Mouse (Mus musculus) C2C12 (cell line): ENCODE results near the gene Tulp2. TPM values are rescaled to one million over a fixed set of nuclear protein-coding genes. Genes with fewer than 3 reads are reported as not detected.
A peak's percentile ranks its signal among the peaks of the same experiment; 100 is the strongest.

Experiments used
- H3K27me3 ChIP-seq: one replicate; pipeline ENCODE4 v1.6.1; 2011; ENCODE audit not compliant: control insufficient read depth, insufficient read depth, insufficient read length
- H3K36me3 ChIP-seq: one replicate; pipeline ENCODE4 v1.6.1; 2011; ENCODE audit not compliant: control insufficient read depth, insufficient read depth
- H3K4me3 ChIP-seq: one replicate; pipeline ENCODE4 v1.5.1; 2011; ENCODE audit warnings: mild to moderate bottlenecking, control low read depth; ENCODE audit not compliant: poor library complexity, insufficient read depth, severe bottlenecking
- H3K79me2 ChIP-seq: one replicate; pipeline ENCODE4 v1.6.1; 2011; ENCODE audit not compliant: control insufficient read depth, insufficient read depth
- H3K79me3 ChIP-seq: one replicate; pipeline ENCODE4 v1.6.1; 2011; ENCODE audit warnings: low read depth, control low read depth
- H3ac ChIP-seq: one replicate; pipeline ENCODE3; 2011; ENCODE audit warnings: low read depth; ENCODE audit not compliant: control insufficient read depth, insufficient read length
- CEBPB ChIP-seq: IDR thresholded peaks from one replicate; pipeline ENCODE4 v1.6.1; 2011; ENCODE audit warnings: low read depth, mild to moderate bottlenecking, control low read depth, moderate library complexity
- CTCF ChIP-seq: IDR thresholded peaks from one replicate; pipeline ENCODE4 v1.5.1; 2011; ENCODE audit not compliant: control insufficient read depth, insufficient read depth, insufficient read length
- FOSL1 ChIP-seq: IDR thresholded peaks from one replicate; pipeline ENCODE4 v1.8.0; 2011; ENCODE audit warnings: mild to moderate bottlenecking, low read length; ENCODE audit not compliant: poor library complexity, insufficient read depth, severe bottlenecking
- MAX ChIP-seq: IDR thresholded peaks from one replicate; pipeline ENCODE4 v1.6.1; 2011; ENCODE audit warnings: mild to moderate bottlenecking, control low read depth
- MYOD1 ChIP-seq: IDR thresholded peaks from one replicate; pipeline ENCODE4 v1.6.1; 2011; ENCODE audit warnings: low read depth; ENCODE audit not compliant: control insufficient read depth, insufficient read length
- MYOG ChIP-seq: IDR thresholded peaks from one replicate; pipeline ENCODE4 v1.6.1; 2011; ENCODE audit not compliant: control insufficient read depth, insufficient read length; ENCODE audit errors: extremely low read depth
- USF1 ChIP-seq: IDR thresholded peaks from one replicate; pipeline ENCODE4 v1.6.1; 2011; ENCODE audit warnings: low read depth, mild to moderate bottlenecking, control low read depth, moderate library complexity
- microRNA-seq: library from miRNA; unstranded; fragments of <30 nt; microRNA quantifications from one replicate; pipeline ENCODE4, GENCODE M21; 2019; ENCODE audit warnings: borderline microRNAs expressed
- polyA plus RNA-seq: library from polyadenylated mRNA; unstranded; fragments of >200 nt; fragmentation: generic; extraction: Trizol; gene quantifications from one replicate; pipeline ENCODE4 v1.2.1, GENCODE M21; 2012; ENCODE audit warnings: missing spikeins

Gene Tulp2
- polyA plus RNA-seq, 1 experiment: not detected

DNA sequence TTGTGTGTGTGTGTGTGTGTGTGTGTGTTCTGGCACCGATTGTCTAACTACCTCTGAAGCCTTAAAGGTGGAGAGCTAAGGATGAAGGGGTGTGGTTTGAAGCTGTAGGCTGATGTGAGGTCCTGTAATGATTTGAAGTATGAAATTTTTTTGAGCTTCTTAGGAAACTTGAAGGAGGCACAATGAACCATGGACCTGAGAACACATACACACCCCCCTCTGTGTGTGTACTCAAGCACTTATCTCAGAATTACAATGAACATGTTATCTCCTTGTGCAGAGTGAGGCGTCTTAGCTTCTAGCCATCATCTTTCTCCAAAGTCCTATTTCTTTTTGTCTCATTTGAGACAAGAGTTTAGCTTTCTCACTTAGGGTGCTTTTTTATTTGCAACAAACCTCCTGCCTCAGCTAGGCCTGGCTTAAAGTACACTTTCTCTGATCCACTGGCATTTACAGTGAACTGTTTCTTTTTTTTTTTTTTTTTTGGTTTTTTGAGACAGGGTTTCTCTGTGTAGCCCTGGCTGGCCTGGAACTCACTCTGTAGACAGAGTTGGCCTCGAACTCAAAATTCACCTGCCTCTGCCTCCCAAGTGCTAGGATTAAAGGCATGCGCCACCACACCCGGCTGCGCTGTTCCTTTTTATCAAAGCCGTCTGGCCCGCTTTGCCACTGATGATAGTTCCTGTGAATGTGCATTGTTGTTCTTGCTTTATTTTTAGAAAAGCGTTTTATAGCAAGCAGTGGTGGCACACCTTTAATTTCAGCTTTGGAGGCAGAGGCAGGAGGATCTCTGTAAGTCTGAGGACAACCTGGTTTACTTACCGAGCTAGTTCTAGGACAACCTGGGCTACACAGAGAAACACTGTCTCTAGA is 87.2 kb downstream of the Tulp2 start:
- H3K36me3 ChIP-seq: no peaks in the 10 kb centered on the region
- no peak overlapping the region for H3ac ChIP-seq
- peaks cover 9% of the 10 kb centered on the region for H3K79me2 ChIP-seq
- no peaks in the 10 kb centered on the region for H3K27me3 ChIP-seq
- no peak overlapping the region for H3K4me3 ChIP-seq
- H3K79me3 ChIP-seq: no peaks in the 10 kb centered on the region
- TF ChIP-seq CEBPB (no peak), FOSL1 (no peak), MAX (no peak), CTCF (no peak), MYOG (no peak), USF1 (no peak), MYOD1 (no peak)

DNA sequence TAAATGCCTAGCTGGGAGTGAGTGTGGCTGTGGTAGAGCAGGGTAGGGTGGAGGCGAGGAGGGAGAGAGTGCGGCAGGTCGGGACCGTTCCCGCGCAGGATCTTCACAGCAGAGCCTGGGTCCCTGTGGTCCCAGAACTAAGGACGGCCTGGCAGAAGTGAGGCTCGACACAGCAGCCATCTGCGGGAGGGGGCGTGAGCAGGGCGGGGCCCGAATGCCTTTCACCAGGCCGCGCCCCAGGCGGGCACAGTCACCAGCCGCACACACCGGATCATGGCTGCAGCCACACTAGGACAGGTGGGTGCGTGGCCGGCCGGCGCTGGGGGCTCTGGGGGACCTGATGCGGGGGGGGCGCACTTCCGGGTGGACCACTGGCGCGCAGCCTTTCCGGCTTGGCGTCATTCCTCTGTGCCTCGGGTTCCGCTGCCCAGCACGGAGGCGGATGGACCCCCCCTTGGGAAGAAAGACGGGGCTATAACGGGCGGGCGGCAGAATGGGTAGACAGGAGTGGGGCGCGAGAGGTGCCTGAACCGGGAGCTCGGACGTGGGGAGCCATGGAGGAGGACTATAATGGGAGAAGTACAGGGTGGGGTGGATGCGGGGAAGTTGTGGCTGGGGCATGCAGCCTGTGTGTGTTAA is 88.5 kb downstream of the Tulp2 start, which contains the start of gene Bcat2:
TSS of gene Bcat2 (plus strand) at position 51 of the 639 bp plus-strand sequence.
- H3K36me3 ChIP-seq: no peaks in the 10 kb centered on the region
- no peaks in the 10 kb centered on the region for H3K27me3 ChIP-seq
- peak within 1 kb of the TSS; percentile 41 for H3K4me3 ChIP-seq
- TF ChIP-seq FOSL1 (no peak), CEBPB (no peak), MYOD1 (no peak), CTCF (no peak), MAX (no peak), USF1 (no peak), MYOG (no peak)
- no peaks in the 10 kb centered on the region for H3K79me3 ChIP-seq
- peak within 1 kb of the TSS; percentile 38 for H3ac ChIP-seq
- peaks cover 9% of the 10 kb centered on the region for H3K79me2 ChIP-seq

DNA sequence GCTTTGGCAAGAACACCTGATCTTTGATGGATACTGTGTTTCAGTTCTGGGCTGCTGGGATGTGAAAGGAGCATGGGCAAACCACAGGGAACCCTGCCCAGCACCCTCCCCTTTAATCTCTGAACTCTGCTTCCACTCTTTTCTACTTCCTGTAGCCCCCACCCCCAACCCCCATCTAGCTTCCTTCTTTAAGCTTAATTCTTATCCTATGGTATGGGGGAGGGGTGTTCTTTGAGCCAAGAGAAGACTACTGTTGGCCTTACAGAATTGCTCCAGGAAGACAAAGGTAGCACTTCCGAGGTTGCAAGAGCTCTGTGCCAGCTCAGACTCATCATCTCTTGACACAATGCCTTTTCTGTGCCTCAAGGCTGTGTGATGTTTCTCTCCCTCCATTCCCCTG is 90.3 kb downstream of the Tulp2 start:
- H3K79me3 ChIP-seq: no peaks in the 10 kb centered on the region
- H3K4me3 ChIP-seq: no peak overlapping the region
- peaks cover 5% of the 10 kb centered on the region for H3K36me3 ChIP-seq

More for the DNA sequence above, 90.3 kb downstream of the Tulp2 start:
- Histone ChIP-seq H3K79me2 (peaks cover 9% of the 10 kb centered on the region), H3K27me3 (no peaks in the 10 kb centered on the region), H3ac (no peak overlapping the region)
- TF ChIP-seq CTCF: no peak
- no peak for TF ChIP-seq USF1
- TF ChIP-seq MAX: no peak
- no peak for TF ChIP-seq MYOD1
- TF ChIP-seq CEBPB: no peak
- TF ChIP-seq FOSL1: no peak
- TF ChIP-seq MYOG: no peak

Small RNA genes within 50 kb of the gene (microRNA-seq; reads per million reads assigned to microRNA genes)
- gene Gm22133: 0.96 reads per million, percentile 20 among the genes with 10 or more reads in this experiment

Other genes starting within 250 kb of the Tulp2 start
- gene Cd37, start 242.8 kb upstream of the Tulp2 start, polyA plus RNA-seq: 0.37 TPM
- gene Slc6a16, start 240.8 kb upstream of the Tulp2 start, polyA plus RNA-seq: not detected
- gene Slc6a21, start 204.4 kb upstream of the Tulp2 start, polyA plus RNA-seq: not detected
- 10.6 TPM for gene Trpm4, start 148.1 kb upstream of the Tulp2 start, polyA plus RNA-seq
- 0.51 TPM for gene Hrc, start 146.6 kb upstream of the Tulp2 start, polyA plus RNA-seq
- gene Ppfia3, start 114.9 kb upstream of the Tulp2 start, polyA plus RNA-seq: 4.8 TPM
- gene Lin7b, start 111.3 kb upstream of the Tulp2 start, polyA plus RNA-seq: 0.94 TPM
- 321 TPM for gene Snrnp70, start 86.1 kb upstream of the Tulp2 start, polyA plus RNA-seq
- gene Kcna7, start 76.2 kb upstream of the Tulp2 start, polyA plus RNA-seq: 0.01 TPM
- gene Ntf5, start 68.2 kb upstream of the Tulp2 start, polyA plus RNA-seq: 0.92 TPM
- gene Lhb, start 61.1 kb upstream of the Tulp2 start, polyA plus RNA-seq: not detected
- 25.2 TPM for gene Gys1, start 47.0 kb upstream of the Tulp2 start, polyA plus RNA-seq
- 179 TPM for gene Ruvbl2, start 43.8 kb upstream of the Tulp2 start, polyA plus RNA-seq
- gene Ftl1, start 22.0 kb upstream of the Tulp2 start, polyA plus RNA-seq: 14,288 TPM
- 642 TPM for gene Bax, start 15.0 kb upstream of the Tulp2 start, polyA plus RNA-seq
- not detected for gene Gm45808, start 4.9 kb downstream of the Tulp2 start, polyA plus RNA-seq
- gene Dhdh, start 6.9 kb downstream of the Tulp2 start, polyA plus RNA-seq: 0.07 TPM
- gene Nucb1, start 28.5 kb downstream of the Tulp2 start, polyA plus RNA-seq: 115 TPM
- 32.5 TPM for gene Ppp1r15a, start 44.4 kb downstream of the Tulp2 start, polyA plus RNA-seq
- gene Plekha4, start 44.5 kb downstream of the Tulp2 start, polyA plus RNA-seq: 0.89 TPM
- gene Hsd17b14, start 73.0 kb downstream of the Tulp2 start, polyA plus RNA-seq: 1.7 TPM
- 26.5 TPM for gene Bcat2, start 88.3 kb downstream of the Tulp2 start, polyA plus RNA-seq
- 0.97 TPM for gene Fgf21, start 133.6 kb downstream of the Tulp2 start, polyA plus RNA-seq
- 0.04 TPM for gene Fut1, start 135.4 kb downstream of the Tulp2 start, polyA plus RNA-seq
- not detected for gene Izumo1, start 139.9 kb downstream of the Tulp2 start, polyA plus RNA-seq
- gene Rasip1, start 145.6 kb downstream of the Tulp2 start, polyA plus RNA-seq: not detected
- 0.48 TPM for gene Mamstr, start 158.1 kb downstream of the Tulp2 start, polyA plus RNA-seq
- 0.01 TPM for gene Fut2, start 184.5 kb downstream of the Tulp2 start, polyA plus RNA-seq
- gene Ntn5, start 202.1 kb downstream of the Tulp2 start, polyA plus RNA-seq: 0.04 TPM
- 0.18 TPM for gene Sec1, start 212.5 kb downstream of the Tulp2 start, polyA plus RNA-seq
- 0.44 TPM for gene Car11, start 218.0 kb downstream of the Tulp2 start, polyA plus RNA-seq
- gene Dbp, start 223.2 kb downstream of the Tulp2 start, polyA plus RNA-seq: 5.6 TPM
- 4,453 TPM for gene Rpl18, start 233.6 kb downstream of the Tulp2 start, polyA plus RNA-seq
- 16.9 TPM for gene Sphk2, start 236.1 kb downstream of the Tulp2 start, polyA plus RNA-seq
- 0.48 TPM for gene Fam83e, start 239.3 kb downstream of the Tulp2 start, polyA plus RNA-seq
- 0.33 TPM for gene Spaca4, start 243.9 kb downstream of the Tulp2 start, polyA plus RNA-seq